Mouse (Mus musculus): ENCODE results near the gene Paox. TPM values are rescaled to one million over a fixed set of nuclear protein-coding genes. Genes with fewer than 3 reads are reported as not detected.

Gene Paox
- polyA plus RNA-seq, 1 experiment from 2014 or later = 15.7 TPM

DNA sequence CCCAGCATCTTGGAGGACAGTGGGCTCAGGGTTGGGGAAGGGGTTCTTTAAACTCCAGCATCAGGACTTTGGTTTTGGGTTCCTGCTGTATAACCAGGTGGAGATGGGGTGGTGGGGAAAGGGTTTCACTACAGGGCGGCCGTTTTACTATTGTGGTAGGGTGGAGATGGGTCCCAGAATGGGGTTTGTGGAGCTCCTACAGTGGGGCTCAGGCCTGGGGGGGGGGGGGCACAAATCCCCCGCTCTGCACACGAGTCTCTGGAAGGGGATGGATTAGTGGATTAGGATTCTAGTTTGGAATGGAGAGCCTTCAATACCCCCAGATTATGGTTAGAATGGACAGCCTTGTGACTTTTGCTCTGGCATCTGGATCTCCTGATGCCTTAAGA lies 38.2 kb downstream of the Paox start:
- Histone ChIP-seq H3K4me3 (peak overlapping the region; percentile 52), H3K27me3 (ENCODE audit: insufficient read depth, poor library complexity, severe bottlenecking) (peaks cover 49% of the 10 kb centered on the region), H3K27ac (peak overlapping the region; percentile 71), H3K36me3 (0 out of 2 replicates have a peak, but pooled peaks cover 8% of the 10 kb centered on the region), H3K9me3 (no peaks in the 10 kb centered on the region), H3K4me1 (replicated peaks) (peaks cover 24% of the 10 kb centered on the region)
- no peak for DNase-seq (ENCODE audit: low spot score)
- 20% methylated on average over 4 of the region's 4 CpGs for WGBS

GRCm38 (mm10) chr7:140154218-140154927 lies 38.8 kb downstream of the Paox start, which contains the start of gene Sprn:
Sprn (minus strand) TSS chr7:140154877.
- WGBS = 3% methylated on average over 28 of the region's 28 CpGs
- Histone ChIP-seq H3K4me1 (replicated peaks) (peaks cover 24% of the 10 kb centered on the region), H3K27me3 (ENCODE audit: insufficient read depth, poor library complexity, severe bottlenecking) (peaks cover 49% of the 10 kb centered on the region), H3K4me3 (peak within 1 kb of the TSS; percentile 52), H3K36me3 (0 out of 2 replicates have a peak, but pooled peaks cover 8% of the 10 kb centered on the region), H3K27ac (peak within 1 kb of the TSS; percentile 71), H3K9me3 (no peaks in the 10 kb centered on the region)
- DNase-seq (ENCODE audit: low spot score) = peak; percentile 37

GRCm38 (mm10) chr7:140160363-140160762 lies 44.8 kb downstream of the Paox start:
- H3K4me1 ChIP-seq (replicated peaks) = no peaks in the 10 kb centered on the region
- H3K27ac ChIP-seq = no peak overlapping the region
- WGBS = 80% methylated on average over 3 of the region's 3 CpGs

GRCm38 (mm10) chr7:140164664-140165063 lies 49.1 kb downstream of the Paox start, which contains the start of gene Olfr522:
Olfr522 (minus strand) TSS chr7:140164764.
- WGBS = 83% methylated on average over 7 of the region's 7 CpGs
- no peak for DNase-seq (ENCODE audit: low spot score)
- H3K4me1 ChIP-seq (replicated peaks) = no peaks in the 10 kb centered on the region
- H3K27me3 ChIP-seq (ENCODE audit: insufficient read depth, poor library complexity, severe bottlenecking) = no peaks in the 10 kb centered on the region
- no peaks in the 10 kb centered on the region for H3K36me3 ChIP-seq
- H3K9me3 ChIP-seq = no peaks in the 10 kb centered on the region
- no peak within 1 kb of the TSS for H3K27ac ChIP-seq
- H3K4me3 ChIP-seq = no peak within 1 kb of the TSS

More at GRCm38 (mm10) chr7:140160363-140160762, 44.8 kb downstream of the Paox start:
- H3K36me3 ChIP-seq = no peaks in the 10 kb centered on the region
- H3K9me3 ChIP-seq = no peaks in the 10 kb centered on the region
- H3K4me3 ChIP-seq = no peak overlapping the region
- H3K27me3 ChIP-seq (ENCODE audit: insufficient read depth, poor library complexity, severe bottlenecking) = peaks cover 11% of the 10 kb centered on the region
- DNase-seq (ENCODE audit: low spot score) = no peak

GRCm38 (mm10) chr7:140167950-140168349 lies 52.4 kb downstream of the Paox start:
- no peaks in the 10 kb centered on the region for H3K4me1 ChIP-seq (replicated peaks)
- no peaks in the 10 kb centered on the region for H3K9me3 ChIP-seq
- no peak overlapping the region for H3K27ac ChIP-seq
- 82% methylated on average over 1 of the region's 1 CpGs for WGBS
- H3K27me3 ChIP-seq (ENCODE audit: insufficient read depth, poor library complexity, severe bottlenecking) = no peaks in the 10 kb centered on the region
- no peaks in the 10 kb centered on the region for H3K36me3 ChIP-seq
- DNase-seq (ENCODE audit: low spot score) = no peak
- no peak overlapping the region for H3K4me3 ChIP-seq

GRCm38 (mm10) chr7:140169386-140169785 lies 53.8 kb downstream of the Paox start:
- Histone ChIP-seq H3K27ac (no peak overlapping the region), H3K4me3 (no peak overlapping the region), H3K4me1 (replicated peaks) (no peaks in the 10 kb centered on the region), H3K36me3 (no peaks in the 10 kb centered on the region), H3K9me3 (no peaks in the 10 kb centered on the region), H3K27me3 (ENCODE audit: insufficient read depth, poor library complexity, severe bottlenecking) (no peaks in the 10 kb centered on the region)
- 78% methylated on average over 4 of the region's 4 CpGs for WGBS
- DNase-seq (ENCODE audit: low spot score) = no peak

GRCm38 (mm10) chr7:140170863-140171262 lies 55.3 kb downstream of the Paox start:
- H3K27me3 ChIP-seq (ENCODE audit: insufficient read depth, poor library complexity, severe bottlenecking) = no peaks in the 10 kb centered on the region
- no peaks in the 10 kb centered on the region for H3K9me3 ChIP-seq
- DNase-seq (ENCODE audit: low spot score) = no peak
- H3K4me1 ChIP-seq (replicated peaks) = no peaks in the 10 kb centered on the region
- no peak overlapping the region for H3K27ac ChIP-seq
- 87% methylated on average over 3 of the region's 3 CpGs for WGBS
- H3K36me3 ChIP-seq = no peaks in the 10 kb centered on the region
- no peak overlapping the region for H3K4me3 ChIP-seq

DNA sequence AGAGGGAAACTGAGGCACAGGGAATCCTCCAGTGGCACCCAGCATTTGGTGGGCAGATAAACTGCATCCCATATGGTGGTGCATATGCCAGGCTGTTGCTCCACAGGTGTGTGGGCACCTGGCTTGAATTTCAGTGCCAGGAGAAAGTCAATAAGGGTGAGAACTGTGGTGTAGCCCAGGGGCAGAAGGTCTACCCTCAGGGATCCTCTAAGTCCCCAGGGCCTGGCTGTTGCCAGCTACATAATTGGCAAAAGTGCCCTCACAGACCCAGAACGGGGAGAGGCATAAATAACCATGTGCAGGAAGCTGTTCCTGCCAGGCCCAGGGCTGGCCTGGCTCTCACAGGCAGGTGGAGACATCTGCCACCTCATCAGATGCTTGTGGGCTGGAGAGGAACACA lies 57.3 kb downstream of the Paox start, which contains the start of gene Olfr523:
TSS of gene Olfr523 (plus strand) at position 282 of the 400 bp plus-strand sequence.
- H3K4me1 ChIP-seq (replicated peaks) = no peaks in the 10 kb centered on the region
- no peak for DNase-seq (ENCODE audit: low spot score)
- H3K9me3 ChIP-seq = no peaks in the 10 kb centered on the region
- no peak within 1 kb of the TSS for H3K4me3 ChIP-seq
- H3K27me3 ChIP-seq (ENCODE audit: insufficient read depth, poor library complexity, severe bottlenecking) = no peaks in the 10 kb centered on the region
- WGBS = 50% methylated on average over 1 of the region's 1 CpGs
- no peaks in the 10 kb centered on the region for H3K36me3 ChIP-seq
- H3K27ac ChIP-seq = no peak within 1 kb of the TSS

GRCm38 (mm10) chr7:140179176-140179575 lies 63.6 kb downstream of the Paox start:
- H3K36me3 ChIP-seq = no peaks in the 10 kb centered on the region
- WGBS = 91% methylated on average over 2 of the region's 2 CpGs
- no peaks in the 10 kb centered on the region for H3K27me3 ChIP-seq (ENCODE audit: insufficient read depth, poor library complexity, severe bottlenecking)
- H3K27ac ChIP-seq = no peak overlapping the region
- no peak for DNase-seq (ENCODE audit: low spot score)
- no peaks in the 10 kb centered on the region for H3K4me1 ChIP-seq (replicated peaks)
- no peak overlapping the region for H3K4me3 ChIP-seq
- no peaks in the 10 kb centered on the region for H3K9me3 ChIP-seq

DNA sequence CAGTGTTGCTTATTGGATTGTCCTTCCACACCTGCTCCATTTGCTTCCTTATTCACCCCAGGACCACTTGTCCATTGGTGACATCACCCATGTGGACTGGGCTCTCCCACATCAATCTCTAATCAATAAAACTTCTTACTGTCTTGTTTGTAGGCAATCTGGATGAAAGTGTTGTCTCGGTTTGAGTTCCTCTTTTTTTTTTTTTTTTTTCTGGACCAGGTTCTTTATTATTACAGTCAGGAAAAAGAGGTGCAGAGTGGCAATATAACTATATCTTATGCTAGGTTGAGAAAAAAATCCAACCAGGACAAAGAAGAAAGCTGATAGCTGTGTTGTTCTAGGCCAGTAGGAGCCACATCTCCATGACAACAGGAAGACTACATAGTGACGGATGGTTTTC lies 65.1 kb downstream of the Paox start:
- Histone ChIP-seq H3K27me3 (ENCODE audit: insufficient read depth, poor library complexity, severe bottlenecking) (no peaks in the 10 kb centered on the region), H3K9me3 (no peaks in the 10 kb centered on the region), H3K36me3 (no peaks in the 10 kb centered on the region), H3K27ac (no peak overlapping the region), H3K4me1 (replicated peaks) (no peaks in the 10 kb centered on the region), H3K4me3 (no peak overlapping the region)
- DNase-seq (ENCODE audit: low spot score) = no peak
- 82% methylated on average over 2 of the region's 2 CpGs for WGBS

DNA sequence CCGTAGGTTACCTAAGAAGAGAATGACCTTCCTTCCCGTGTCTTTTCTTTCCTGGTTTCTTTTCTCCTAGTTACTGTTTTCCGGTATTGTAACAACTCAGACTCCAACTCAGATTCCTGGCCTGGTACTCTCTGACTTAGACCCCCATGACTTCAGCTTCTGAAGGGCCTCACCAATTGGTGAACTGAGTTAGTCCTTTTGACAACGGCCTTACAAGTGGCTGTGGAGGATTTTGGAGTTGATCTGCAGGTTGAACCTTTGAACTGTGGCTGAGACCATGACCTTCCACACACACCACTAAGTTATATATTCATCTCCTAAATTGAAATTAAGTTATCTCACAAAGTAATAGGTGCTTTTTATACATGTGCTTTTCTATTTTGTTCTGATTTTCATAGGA lies 68.6 kb downstream of the Paox start:
- H3K27me3 ChIP-seq (ENCODE audit: insufficient read depth, poor library complexity, severe bottlenecking) = no peaks in the 10 kb centered on the region
- no peaks in the 10 kb centered on the region for H3K36me3 ChIP-seq
- H3K4me3 ChIP-seq = no peak overlapping the region
- DNase-seq (ENCODE audit: low spot score) = no peak
- H3K4me1 ChIP-seq (replicated peaks) = no peaks in the 10 kb centered on the region
- WGBS = 91% methylated on average over 4 of the region's 4 CpGs
- no peak overlapping the region for H3K27ac ChIP-seq
- no peaks in the 10 kb centered on the region for H3K9me3 ChIP-seq
